Mouse (Mus musculus): Measurements from ENCODE around the gene Spdef.

- TF ChIP-seq CTCF (IDR thresholded peaks at IDR 0.05; ENCODE audit: low read depth) = no peak
- TF ChIP-seq EP300 (IDR thresholded peaks at IDR 0.05; ENCODE audit: low read depth) = no peak
Measured at GRCm38 (mm10) chr17:27701856-27702255, 26.9 kb downstream of the Spdef start.

All from liver, embryonic 14.5 days (tissue).